Mouse (Mus musculus) liver, adult 2 months (tissue): ENCODE results near the gene Coro2a. TPM values are rescaled to one million over a fixed set of nuclear protein-coding genes. Genes with fewer than 3 reads are reported as not detected.
A peak's percentile ranks its signal among the peaks of the same experiment; 100 is the strongest.

Experiments
- DNase-seq: peaks from one replicate; pipeline ENCODE4 v3.0.0-alpha.2; 2011; ENCODE audit warnings: low read depth, low spot score; ENCODE audit errors: extremely low read depth
- H3K27ac ChIP-seq: fragments of 200-500 bp; replicated peaks from 2 replicates; pipeline ENCODE4 v1.5.1; 2012; ENCODE audit warnings: low read depth, mild to moderate bottlenecking, control low read depth, inconsistent platforms, low read length; ENCODE audit not compliant: insufficient read depth
- H3K27me3 ChIP-seq: fragments of 200-500 bp; 2 replicates; pipeline ENCODE4 v1.6.1; 2012; ENCODE audit warnings: mild to moderate bottlenecking, moderate library complexity, low read length, inconsistent platforms; ENCODE audit not compliant: control insufficient read depth, insufficient read depth
- H3K36me3 ChIP-seq: fragments of 200-500 bp; 2 replicates; pipeline ENCODE4 v1.6.1; 2012; ENCODE audit warnings: low read length, inconsistent platforms; ENCODE audit not compliant: control insufficient read depth, insufficient read depth
- H3K4me1 ChIP-seq: fragments of 200-500 bp; 2 replicates; pipeline ENCODE4 v1.6.1; 2011; ENCODE audit warnings: low read length; ENCODE audit not compliant: control insufficient read depth, insufficient read depth
- H3K4me3 ChIP-seq: fragments of 200-500 bp; 2 replicates; pipeline ENCODE4 v1.5.1; 2011; ENCODE audit warnings: low read depth, mild to moderate bottlenecking, control low read depth, low read length, moderate library complexity; ENCODE audit not compliant: insufficient read depth
- H3K79me2 ChIP-seq: fragments of 200-500 bp; 2 replicates; pipeline ENCODE4 v1.6.1; 2012; ENCODE audit warnings: inconsistent platforms, mild to moderate bottlenecking, low read length, moderate library complexity; ENCODE audit not compliant: control insufficient read depth, insufficient read depth
- H3K9ac ChIP-seq: fragments of 200-500 bp; 2 replicates; pipeline ENCODE4 v1.6.1; 2012; ENCODE audit warnings: low read depth, mild to moderate bottlenecking, control low read depth, inconsistent platforms, low read length
- CTCF ChIP-seq: fragments of 200-500 bp; IDR thresholded peaks from 2 replicates; pipeline ENCODE4 v1.5.1; 2011; ENCODE audit warnings: low read depth, low read length, control low read depth
- POLR2A ChIP-seq: fragments of 200-500 bp; IDR thresholded peaks from 2 replicates; pipeline ENCODE4 v1.6.1; 2011; ENCODE audit warnings: low read length, control low read depth; ENCODE audit not compliant: insufficient read depth; ENCODE audit errors: extremely low read depth
- WGBS: fragments of 180-500 bp; shearing (Covaris S2); methylation state at CpG from one replicate; pipeline ENCODE4 v1.1.7; 2018; 5-methylcytosine and 5-hydroxymethylcytosine counted together
- polyA plus RNA-seq: library from polyadenylated mRNA; depleted of rRNA; stranded (reverse); fragments of >200 nt; gene quantifications from 2 replicates; pipeline ENCODE4 v1.2.3, GENCODE M21; 2012
- total RNA-seq: library from RNA; depleted of rRNA; stranded (reverse); fragments of >200 nt; gene quantifications from 2 replicates; pipeline ENCODE4 v1.2.3, GENCODE M21; 2014

The Coro2a gene
- total and polyA plus RNA-seq, 2 experiments, result 0.76 to 0.83 TPM

GRCm38 (mm10) chr4:46535094-46535830, 66.7 kb downstream of the Coro2a start:
- Histone ChIP-seq H3K9ac (peak overlapping the region; percentile 92), H3K4me3 (peak overlapping the region; percentile 89), H3K36me3 (peaks cover 11% of the 10 kb centered on the region), H3K27me3 (no peaks in the 10 kb centered on the region), H3K4me1 (peaks cover 20% of the 10 kb centered on the region), H3K79me2 (no peaks in the 10 kb centered on the region; the same call in 1 of the 2 replicates), H3K27ac (peak overlapping the region; percentile 83)
- WGBS, result 1% methylated on average over 16 of the region's 16 CpGs
- TF ChIP-seq CTCF, result no peak
- TF ChIP-seq POLR2A, result no peak
- peak; percentile 74 for DNase-seq

GRCm38 (mm10) chr4:46533934-46534720, 67.9 kb downstream of the Coro2a start:
- H3K79me2 ChIP-seq, result no peaks in the 10 kb centered on the region; the same call in 1 of the 2 replicates
- 0 out of 2 replicates have a peak, but pooled peaks have one; percentile 8 for TF ChIP-seq POLR2A
- TF ChIP-seq CTCF, result peak; percentile 18; the same call in 1 of the 2 replicates
- peak; percentile 21 for DNase-seq
- peaks cover 11% of the 10 kb centered on the region for H3K36me3 ChIP-seq
- 11% methylated on average over 29 of the region's 29 CpGs for WGBS
- H3K4me3 ChIP-seq, result peak overlapping the region; percentile 89
- H3K4me1 ChIP-seq, result peaks cover 21% of the 10 kb centered on the region
- H3K9ac ChIP-seq, result peak overlapping the region; percentile 58
- no peaks in the 10 kb centered on the region for H3K27me3 ChIP-seq
- peak overlapping the region; percentile 83 for H3K27ac ChIP-seq

GRCm38 (mm10) chr4:46532926-46533325, 69.1 kb downstream of the Coro2a start:
- DNase-seq, result no peak
- no peaks in the 10 kb centered on the region for H3K27me3 ChIP-seq
- H3K4me3 ChIP-seq, result no peak overlapping the region
- peaks cover 27% of the 10 kb centered on the region for H3K4me1 ChIP-seq
- peaks cover 11% of the 10 kb centered on the region for H3K36me3 ChIP-seq
- TF ChIP-seq CTCF (no peak), POLR2A (no peak)
- no peak overlapping the region for H3K9ac ChIP-seq
- no peaks in the 10 kb centered on the region; the same call in 1 of the 2 replicates for H3K79me2 ChIP-seq
- H3K27ac ChIP-seq, result no peak overlapping the region
- WGBS, result 92% methylated on average over 7 of the region's 7 CpGs

- Histone ChIP-seq H3K4me1 (peaks cover 29% of the 10 kb centered on the region), H3K27ac (no peak overlapping the region), H3K36me3 (peaks cover 11% of the 10 kb centered on the region), H3K9ac (no peak overlapping the region), H3K27me3 (no peaks in the 10 kb centered on the region), H3K79me2 (no peaks in the 10 kb centered on the region; the same call in 1 of the 2 replicates), H3K4me3 (no peak overlapping the region)
- TF ChIP-seq CTCF, result no peak
- TF ChIP-seq POLR2A, result no peak
- no peak for DNase-seq
- 80% methylated on average over 2 of the region's 2 CpGs for WGBS
Observed at GRCm38 (mm10) chr4:46532511-46532910, 69.5 kb downstream of the Coro2a start.

GRCm38 (mm10) chr4:46529722-46530121, 72.3 kb downstream of the Coro2a start:
- peaks cover 33% of the 10 kb centered on the region for H3K4me1 ChIP-seq
- H3K9ac ChIP-seq, result peak overlapping the region; percentile 38
- TF ChIP-seq POLR2A (no peak), CTCF (no peak)
- peak; percentile 95 for DNase-seq
- peak overlapping the region; percentile 90 for H3K27ac ChIP-seq
- H3K79me2 ChIP-seq, result no peaks in the 10 kb centered on the region; the same call in 1 of the 2 replicates
- H3K36me3 ChIP-seq, result peaks cover 11% of the 10 kb centered on the region
- peak overlapping the region; percentile 32; the same call in 1 of the 2 replicates for H3K4me3 ChIP-seq
- 15% methylated on average over 7 of the region's 7 CpGs for WGBS
- H3K27me3 ChIP-seq, result no peaks in the 10 kb centered on the region
